Mouse (Mus musculus): Measurements from ENCODE around the gene Zfp644.

The Zfp644 gene

DNA sequence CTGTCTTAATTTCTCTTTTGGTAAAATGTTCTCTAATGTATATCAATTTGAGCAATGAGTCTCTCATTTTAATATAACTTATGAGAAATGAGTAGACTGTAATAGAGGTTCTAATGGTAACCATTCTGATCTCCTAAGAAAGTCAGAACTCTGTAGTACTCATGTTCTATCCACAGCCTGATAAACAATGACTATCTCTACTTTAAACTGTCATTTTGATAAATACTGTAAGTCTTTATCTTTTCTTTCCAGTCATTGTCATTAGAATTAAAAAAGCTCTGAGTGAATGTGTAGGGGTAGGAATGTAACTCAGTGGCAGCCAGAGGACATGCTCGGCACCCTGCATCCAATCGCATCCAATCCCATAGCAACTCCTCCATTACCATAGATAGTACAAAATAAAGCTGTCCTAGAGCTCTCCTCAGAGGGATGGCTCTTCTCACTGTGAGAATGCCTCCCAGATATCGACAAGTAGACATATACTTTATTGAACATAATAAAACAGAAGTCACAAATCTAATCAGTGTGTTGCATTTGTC, 44.2 kb downstream of the Zfp644 start:
- DNase-seq, result no peak

DNA sequence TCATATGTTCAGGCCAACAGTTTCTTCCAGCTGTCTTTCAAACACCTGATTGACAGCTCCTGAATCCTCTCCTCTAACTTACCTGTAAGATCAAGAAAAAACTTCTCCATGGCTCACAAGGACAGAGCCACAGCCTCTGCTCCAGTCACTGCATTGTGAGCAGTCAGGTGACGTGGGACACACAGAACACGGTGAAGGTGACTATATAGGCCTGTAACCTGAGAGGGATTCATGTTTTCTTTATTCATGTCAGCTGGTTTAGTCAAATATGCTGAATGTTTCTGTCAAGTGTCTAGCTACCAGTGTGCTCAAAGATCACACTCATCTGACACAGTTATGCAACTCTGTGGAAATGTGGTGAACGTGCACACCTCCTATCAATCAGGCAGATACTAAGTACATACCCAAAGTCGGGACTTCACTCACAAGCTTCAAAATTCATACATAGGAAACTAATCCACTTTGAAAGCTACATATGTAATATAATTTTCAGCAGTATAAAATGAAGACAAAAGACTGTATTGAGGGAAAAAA, 44.8 kb downstream of the Zfp644 start:
- DNase-seq, result no peak

DNA sequence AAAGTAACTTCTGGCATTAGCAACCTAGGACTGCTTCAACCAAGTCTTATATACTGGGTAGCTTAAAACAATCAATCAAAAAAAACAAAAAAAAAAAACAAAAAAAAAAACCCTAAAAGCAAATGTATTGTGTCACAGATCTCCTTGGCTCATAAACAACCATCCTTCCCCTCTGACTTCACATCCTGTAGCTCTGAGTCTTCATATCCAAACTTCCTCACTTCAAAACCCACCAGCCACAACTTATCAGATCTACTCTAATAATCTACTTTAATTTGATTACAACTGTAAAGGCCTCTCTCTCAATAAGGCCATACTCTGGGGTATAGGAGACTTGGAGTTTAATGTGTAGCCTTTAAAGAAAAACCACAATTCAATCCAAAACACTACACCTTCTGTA, 47.1 kb downstream of the Zfp644 start:
- DNase-seq, result no peak

DNA sequence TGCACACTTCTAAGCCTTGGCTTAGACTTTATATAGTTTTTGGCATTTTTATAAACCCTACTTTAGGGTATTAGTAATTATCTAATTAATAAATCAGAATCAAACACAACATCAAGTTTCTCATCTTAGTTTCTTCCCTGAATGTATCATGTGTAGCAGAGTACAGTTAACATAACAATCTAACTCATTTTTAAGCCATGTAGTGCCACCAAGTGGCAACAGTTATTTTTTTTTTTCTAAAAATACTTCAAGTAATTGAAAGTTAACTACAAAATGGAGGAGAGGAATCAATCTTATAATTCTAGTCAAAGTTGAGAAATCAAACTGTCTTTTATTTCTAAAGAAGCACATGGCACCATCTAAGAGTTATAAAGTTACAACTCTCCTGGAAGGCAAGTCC, 47.6 kb downstream of the Zfp644 start:
- DNase-seq, result no peak

DNA sequence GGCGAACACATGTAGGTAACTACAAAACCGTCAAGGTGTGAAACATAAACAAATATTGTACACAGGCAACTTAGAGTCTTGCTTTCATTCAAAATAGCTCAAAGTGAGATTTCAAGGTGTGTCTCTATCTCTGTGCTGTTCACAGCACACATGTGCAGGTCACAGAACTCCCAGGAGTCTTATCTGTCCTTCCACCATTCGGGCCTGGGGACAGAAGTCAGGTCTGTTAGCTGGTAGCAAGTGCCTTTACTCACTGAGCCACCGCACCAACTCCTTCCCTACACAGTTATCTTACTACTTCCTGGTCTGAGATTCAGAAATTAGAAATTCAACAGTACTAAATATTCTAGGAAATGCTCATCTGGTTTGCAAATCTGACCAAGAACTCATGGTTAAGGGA, 53.7 kb downstream of the Zfp644 start:
- no peak for DNase-seq

DNA sequence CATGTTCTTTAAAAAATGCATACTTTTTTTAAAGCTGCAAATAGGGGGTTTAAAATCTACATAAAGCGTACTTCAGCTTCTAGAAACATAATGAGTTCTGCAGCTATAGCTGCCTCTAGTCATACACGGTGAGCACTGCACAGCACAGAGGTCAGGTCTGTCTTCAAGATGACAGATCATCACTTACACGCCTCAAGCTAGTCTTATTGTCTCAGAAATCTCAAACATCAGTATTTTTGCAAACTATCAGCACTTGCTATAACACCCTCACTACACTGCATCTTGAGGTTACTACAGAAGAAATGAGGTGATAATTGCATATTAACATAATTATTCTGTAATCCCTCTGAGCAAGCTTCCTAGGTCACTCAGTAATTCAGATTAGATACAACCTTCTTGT, 55.2 kb downstream of the Zfp644 start:
- DNase-seq, result no peak

DNA sequence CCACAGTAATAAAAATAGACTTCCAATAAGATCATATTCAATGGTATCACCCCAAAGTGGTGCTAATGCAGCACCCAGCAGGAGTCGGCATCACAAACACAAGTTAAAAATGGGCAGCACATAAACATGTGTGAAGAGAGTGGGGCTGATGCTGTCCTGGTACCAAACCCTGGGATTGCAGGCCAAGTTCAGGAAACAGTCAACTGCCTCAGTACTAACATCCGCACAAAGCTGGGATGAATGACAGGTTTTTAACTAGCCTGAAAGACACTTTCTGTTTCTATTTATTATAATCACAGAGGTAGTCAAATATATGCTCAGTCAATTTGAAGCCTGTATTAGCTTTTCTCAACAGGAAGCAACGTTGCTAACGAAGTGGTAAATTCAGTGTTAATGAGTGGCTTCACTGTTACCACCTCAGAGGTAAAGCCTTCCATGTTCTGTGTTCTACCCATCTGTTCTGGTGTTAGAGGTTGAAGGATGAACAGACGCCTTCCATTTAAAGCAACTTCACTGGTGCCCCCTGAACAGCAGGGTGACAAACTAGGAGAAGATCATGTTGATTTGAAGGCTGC, 56.8 kb downstream of the Zfp644 start:
- DNase-seq, result no peak

DNA sequence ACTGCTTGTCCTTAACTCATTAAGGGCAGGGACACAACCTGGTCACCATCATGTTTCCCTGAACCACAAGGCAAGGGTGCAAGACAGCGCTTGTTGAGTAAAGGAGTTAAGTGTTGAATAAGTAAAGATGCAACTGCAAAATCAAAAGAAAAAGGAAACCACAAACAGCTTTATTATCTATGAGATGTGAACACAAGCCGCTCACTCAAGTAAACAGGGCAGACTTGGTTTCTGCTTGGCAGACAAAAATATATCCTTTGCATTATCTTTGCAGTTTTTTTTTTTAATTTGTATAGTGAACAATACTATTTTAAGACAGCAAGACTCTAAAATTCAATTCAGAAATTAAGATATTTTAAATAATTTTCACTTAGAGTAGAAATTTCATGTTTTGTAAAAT, 57.5 kb downstream of the Zfp644 start:
- DNase-seq, result no peak

DNA sequence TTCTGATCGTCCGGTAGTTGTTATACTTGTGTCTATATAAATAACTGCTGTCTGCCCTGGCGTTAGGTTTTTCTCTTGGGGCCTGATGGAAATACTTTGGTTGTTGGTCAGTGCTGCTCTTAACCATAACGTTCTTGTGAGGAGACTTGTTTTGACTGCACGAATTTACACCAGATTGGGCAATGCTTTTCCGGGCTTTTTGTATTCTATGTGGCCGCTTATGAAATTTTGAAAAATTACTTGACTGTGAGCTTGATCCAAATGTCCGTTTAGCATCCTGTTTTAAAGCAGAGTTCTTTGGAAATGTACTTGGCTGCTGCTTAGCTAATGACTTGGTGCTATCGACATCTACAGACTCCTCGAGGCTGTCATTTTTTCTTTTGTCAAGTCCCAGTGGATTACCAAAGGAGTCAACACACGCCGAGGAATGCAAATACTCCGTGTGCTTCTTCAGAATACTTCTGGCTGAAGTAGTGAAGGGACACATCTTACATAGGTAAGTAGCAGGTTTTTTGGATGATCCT, 60.6 kb downstream of the Zfp644 start:
- no peak for DNase-seq

DNA sequence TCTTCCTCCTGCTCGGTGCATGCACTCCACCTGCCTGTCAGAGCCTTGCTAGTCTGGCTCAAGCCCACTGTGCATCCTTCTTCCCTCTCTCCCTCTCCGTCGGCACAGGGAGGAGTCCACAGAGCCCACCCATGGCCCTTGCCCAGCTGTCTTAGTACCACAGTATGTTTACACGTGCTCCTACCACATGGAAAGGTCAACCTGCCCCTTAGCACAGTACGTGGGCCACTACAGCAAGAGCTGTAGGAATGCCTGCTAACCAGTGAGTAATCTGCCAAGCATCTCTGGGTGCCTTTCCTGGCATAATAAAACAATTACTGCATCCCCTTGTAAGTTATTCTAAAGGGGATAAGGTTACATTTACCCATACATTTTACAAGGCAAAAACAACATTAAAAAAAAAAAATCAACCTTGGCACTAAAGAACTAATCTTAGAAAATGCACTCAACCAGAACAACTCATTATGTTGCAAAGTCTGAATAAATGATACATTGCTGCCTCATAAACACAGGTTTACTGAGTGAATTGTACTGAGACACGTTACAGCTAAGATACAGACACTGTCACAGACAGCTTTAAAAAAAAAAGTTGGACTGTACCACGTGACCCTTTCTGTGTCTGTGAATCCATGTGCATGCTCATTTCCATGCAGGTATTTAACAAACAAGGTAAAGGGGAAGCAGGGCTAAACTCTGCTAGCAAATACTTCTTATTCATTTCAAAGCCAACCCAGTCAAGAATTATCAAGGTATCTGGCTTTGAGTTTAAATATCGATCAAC, 68.5 kb downstream of the Zfp644 start:
- no peak for DNase-seq

DNA sequence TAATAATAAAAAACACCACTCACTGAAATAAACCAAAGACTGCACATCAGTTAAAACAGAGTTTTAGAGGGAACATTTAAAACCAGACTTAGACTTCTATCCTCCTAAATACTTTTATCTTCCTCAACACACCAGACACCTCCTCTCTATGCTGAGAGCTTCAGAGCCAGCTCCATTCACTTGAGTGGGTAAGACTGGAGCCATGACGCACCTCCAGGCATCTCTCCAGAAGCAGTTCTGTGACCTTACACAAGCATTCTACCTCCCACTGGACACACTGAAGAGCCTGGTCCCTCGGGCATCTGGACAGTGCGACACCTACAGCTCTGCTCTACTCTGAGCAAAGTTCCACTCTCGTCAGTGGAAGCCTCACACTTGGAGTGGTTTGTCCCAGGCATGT, 73.8 kb downstream of the Zfp644 start:
- no peak for DNase-seq

DNA sequence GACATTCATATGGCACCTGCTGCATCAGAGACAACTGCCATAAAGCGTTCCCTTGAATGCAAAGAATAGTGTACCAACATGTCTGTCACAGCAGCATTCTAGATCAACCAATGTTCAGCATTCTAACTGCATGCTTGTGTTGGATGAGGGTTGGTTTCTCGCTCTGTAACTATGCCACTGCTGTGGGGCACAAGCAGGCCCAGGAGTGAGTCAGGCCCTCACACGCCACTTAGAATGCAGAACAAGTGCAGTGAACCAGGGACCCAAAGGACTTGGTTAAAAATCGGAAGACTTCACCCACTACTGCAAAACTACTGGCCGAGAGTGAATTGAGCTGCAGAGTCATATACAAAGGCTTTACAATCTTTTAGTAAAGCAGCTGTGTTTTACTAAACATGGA, 74.9 kb downstream of the Zfp644 start:
- DNase-seq, result no peak

DNA sequence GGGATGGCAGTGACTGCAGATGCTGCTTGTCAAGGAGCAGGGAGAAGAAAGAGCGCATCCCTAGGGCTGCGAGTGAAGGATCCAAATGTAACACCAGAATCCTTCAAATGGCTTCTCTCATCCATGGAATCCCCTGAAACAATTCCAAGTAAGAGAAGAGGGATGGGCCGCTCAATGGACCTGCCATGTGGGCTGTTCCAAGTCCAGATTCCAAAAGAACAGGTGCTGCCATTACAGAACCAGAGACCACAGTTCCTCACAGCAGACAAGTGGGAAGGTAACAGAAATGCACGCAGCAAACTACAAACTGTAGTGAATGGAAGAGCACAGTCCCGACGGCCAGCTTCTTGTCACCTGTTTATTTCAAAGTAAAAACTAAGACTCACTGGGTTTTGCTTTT, 76.6 kb downstream of the Zfp644 start:
- no peak for DNase-seq

DNA sequence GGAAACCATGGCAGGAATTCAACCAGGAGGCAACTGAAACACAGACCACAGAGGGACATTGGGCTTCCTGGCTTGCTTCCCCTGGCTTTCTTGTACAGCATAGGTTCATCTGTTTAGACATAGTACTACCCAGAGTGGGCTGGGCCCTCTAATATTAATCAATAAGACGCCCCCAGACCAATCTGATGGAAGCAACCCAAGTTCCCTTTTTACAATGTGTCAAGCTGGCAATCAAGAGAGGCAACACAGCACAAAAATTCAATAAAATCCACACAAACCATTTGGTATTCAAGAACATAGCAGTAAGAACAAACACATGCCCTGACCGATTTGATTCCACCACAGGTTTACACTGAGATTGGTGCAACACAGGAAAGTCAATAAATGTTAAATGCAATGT, 82.1 kb downstream of the Zfp644 start:
- no peak for DNase-seq

DNA sequence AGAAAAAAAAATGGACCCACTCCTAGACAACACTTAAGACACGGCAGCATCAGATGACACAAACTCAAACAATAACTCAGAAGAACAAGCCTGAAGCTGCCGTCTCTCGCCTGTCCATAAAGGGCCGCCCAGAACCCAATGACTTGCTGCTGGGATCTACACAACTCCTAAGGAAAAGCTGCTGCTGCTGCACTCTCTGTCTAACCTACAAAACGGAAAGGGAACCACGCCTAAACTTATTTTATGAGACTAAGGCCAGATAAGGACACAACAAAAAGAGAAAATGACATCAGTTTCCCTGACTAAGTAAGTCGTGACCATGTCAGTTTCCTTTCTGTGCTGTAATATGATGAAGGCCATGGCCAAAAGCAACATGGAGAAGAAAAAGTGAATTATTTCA, 82.5 kb downstream of the Zfp644 start:
- no peak for DNase-seq

DNA sequence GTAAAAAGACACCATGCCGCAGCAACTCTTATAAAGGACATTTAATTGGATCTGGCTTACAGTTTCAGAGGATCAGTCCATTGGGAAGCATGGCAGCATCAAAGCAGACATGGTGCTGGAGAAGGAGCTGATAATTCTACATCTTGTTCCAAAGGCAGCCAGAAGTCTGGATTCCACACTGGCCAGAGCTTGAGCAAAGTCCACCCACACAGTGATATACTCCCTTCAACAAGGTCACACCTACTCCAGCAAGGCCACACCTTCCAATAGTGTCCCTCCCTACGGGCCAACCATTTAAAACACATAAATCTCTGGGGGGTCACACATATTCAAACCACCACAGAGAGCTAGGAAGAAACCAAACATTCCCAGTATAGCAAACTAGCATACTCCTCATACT, 84.9 kb downstream of the Zfp644 start:
- no peak for DNase-seq

DNA sequence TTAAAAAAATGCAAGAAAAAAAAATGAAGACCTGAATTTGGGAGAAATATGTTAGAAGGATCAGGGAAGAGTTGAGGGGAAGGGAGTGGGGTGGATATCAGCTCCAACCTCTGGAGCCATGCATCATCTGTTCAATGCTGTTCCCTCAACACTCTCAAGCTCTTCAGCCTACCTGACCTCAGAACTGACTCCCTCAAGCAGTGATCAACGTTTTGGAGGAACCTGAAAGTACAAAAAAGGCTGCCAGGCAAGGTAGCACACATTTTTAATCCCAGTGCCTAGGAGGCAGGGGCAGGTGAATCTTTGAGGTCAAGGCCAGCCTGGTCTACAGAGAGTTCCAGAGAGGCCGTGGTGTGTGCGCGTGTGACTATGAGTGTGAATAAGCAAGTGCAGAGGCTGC, 88.3 kb downstream of the Zfp644 start, which contains the start of gene Gm17304:
Gene Gm17304, plus strand, starts transcription at position 301 of the 400 bp plus-strand sequence.
- DNase-seq, result no peak

DNA sequence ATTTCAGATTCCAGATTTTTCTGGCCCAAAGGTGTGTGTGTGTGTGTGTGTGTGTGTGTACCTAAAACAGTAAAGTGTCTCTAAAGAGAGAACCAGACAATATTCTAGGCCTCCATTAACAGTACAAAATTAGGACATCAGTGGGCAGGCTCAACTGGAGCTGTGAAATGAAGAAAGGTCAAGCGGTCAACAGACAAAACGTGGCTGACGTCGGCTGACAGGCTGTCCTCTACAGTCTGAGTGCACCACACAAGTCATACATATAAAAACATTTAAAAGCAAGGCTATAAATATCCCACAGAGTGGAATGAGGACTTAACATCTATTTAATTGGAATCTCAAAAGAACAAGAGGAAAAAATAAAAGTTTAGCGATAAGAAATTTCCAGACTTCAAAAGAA, 90.0 kb downstream of the Zfp644 start:
- DNase-seq, result no peak

DNA sequence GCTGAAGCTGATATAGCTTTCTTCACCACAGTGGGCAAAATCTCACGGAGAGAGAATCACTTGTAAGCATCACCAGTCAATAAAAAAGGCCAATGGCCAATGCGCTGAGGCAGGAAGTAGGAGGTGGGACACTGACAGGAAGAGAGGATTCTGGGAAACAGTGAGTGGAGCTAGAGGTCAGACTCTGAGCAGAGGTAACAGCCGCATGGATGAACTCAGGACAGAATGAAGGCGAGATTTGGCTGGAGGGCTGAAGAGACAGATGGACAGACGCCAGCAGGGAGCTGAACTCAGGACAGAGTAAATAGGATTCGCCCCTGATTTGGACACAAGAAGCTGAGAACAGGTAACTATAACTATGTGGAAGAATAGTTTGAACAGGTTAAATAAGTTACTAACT, 92.0 kb downstream of the Zfp644 start:
- DNase-seq, result no peak

DNA sequence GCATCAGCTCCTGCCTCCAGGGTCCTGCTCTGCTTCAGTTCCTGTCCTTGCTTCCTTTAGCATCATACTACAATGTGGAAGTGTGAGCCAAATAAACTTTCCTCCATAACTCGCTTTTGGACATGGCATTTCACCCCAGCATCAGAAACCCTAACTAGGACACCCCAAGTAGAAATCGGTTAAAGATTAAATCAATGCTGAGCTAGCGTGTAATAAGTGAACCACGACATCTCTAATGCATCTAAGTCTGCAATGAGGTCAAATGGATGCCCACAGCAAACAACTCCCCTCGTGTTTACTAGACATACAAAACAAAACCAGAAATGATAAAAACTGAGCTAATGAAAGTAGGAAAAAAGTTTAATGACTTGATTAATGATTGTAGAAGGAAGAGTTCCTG, 92.7 kb downstream of the Zfp644 start:
- DNase-seq, result no peak

DNA sequence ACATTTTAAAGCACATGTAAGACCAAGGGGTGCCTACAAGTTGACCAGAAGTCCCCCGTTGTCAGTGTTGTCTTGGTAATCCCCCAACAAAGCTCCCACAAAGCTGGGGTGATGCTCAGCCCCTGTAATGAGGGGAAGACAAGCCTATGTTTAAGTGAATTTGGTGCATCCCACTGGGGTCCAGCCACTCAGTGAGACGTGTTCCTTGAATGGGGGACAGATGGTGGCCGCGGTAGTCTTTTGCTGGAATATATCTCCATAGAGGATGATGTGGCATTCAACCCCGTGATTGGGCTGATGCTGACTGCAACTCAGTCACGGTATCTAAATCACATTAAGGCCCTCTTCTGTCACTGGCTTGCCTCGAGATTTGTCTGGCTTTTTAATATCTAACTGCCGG, 97.6 kb downstream of the Zfp644 start:
- no peak for DNase-seq

DNA sequence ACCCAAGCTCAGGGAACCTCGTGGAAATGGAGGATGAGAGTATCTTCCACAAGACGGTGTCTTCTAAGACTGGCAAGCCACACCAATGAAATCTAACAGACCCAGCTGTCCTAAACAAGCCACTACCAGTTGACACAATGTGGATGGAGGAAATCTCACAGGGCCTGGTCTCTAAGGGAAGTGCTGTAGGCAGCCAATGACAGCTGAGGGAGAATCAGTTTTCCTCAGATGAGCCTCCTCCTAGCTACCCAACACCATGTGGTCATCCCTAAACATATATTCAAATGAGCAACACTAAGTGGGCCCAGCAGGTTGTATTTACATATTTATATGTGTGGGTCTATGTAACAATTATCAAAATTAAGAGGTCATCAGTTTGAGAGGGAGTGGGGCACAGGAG, 99.6 kb downstream of the Zfp644 start:
- no peak for DNase-seq

DNA sequence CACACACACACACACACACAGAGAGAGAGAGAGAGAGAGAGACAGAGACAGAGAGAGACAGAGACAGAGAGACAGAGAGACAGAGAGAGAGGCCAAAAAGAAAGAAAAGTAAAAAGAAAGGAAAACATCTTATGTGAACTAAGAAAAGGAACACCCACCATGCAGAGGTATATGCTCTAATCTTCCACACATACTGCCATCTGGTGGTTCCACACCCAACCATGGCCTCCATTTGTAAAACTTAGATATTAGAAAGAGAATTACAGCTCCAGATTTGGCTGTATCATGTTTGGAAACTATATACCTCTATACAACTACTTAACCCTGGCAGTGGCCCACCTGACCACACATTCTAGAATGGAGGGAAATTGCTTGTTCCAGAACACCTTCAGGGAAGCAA, 102.7 kb downstream of the Zfp644 start:
- no peak for DNase-seq

DNA sequence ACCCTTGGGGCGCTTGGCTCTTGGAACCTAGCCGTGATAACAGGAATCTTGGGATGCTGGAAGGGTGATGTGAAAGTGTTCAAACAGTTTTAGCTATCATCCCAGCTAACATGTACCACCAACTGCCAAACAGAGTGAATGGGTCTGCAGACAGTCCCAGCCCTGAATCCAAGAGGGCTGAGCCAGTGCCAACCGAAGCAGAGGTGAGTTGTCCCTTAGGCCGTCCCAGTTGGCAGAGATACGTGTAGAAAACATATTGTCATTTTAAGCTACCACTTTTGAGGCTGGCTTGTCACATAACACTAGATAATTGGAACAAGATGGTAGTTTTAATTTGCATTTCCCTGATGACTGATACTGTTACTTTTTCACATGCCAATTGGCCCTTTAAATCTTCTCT, 106.4 kb downstream of the Zfp644 start:
- no peak for DNase-seq

Data from liver (tissue).